Mouse (Mus musculus) heart, adult 9 months (tissue): ENCODE data around the gene Hcn4.
A peak's percentile ranks its signal among the peaks of the same experiment; 100 is the strongest.

Source experiments
- DNase-seq, 2 experiments: peaks; one replicate each; pipeline ENCODE4 v3.0.0; 2022; ENCODE audit warnings: low spot score in 2 of 2

Hcn4 gene

GRCm38 (mm10) chr9:58847676-58848075 lies 24.5 kb downstream of the Hcn4 start:
- DNase-seq: peak; percentile 56 to 63

- DNase-seq: no peak
Measured at GRCm38 (mm10) chr9:58849576-58850315, 26.5 kb downstream of the Hcn4 start.

GRCm38 (mm10) chr9:58854931-58855330 lies 31.7 kb downstream of the Hcn4 start:
- no peak for DNase-seq

GRCm38 (mm10) chr9:58859080-58859635 lies 35.9 kb downstream of the Hcn4 start:
- DNase-seq: no peak

- DNase-seq: no peak
Measured at GRCm38 (mm10) chr9:58863826-58864225, 40.6 kb downstream of the Hcn4 start.

GRCm38 (mm10) chr9:58871141-58871540 lies 47.9 kb downstream of the Hcn4 start:
- no peak for DNase-seq

GRCm38 (mm10) chr9:58873541-58874324 lies 50.5 kb downstream of the Hcn4 start:
- peak; percentile 19 to 47 for DNase-seq

- no peak for DNase-seq
Measured at GRCm38 (mm10) chr9:58874354-58874753, 51.1 kb downstream of the Hcn4 start.

- no peak for DNase-seq
Measured at GRCm38 (mm10) chr9:58875439-58875838, 52.2 kb downstream of the Hcn4 start.

- DNase-seq: no peak
Measured at GRCm38 (mm10) chr9:58876946-58877625, 53.9 kb downstream of the Hcn4 start.

GRCm38 (mm10) chr9:58879836-58880235 lies 56.6 kb downstream of the Hcn4 start:
- no peak for DNase-seq

GRCm38 (mm10) chr9:58882686-58883085 lies 59.5 kb downstream of the Hcn4 start:
- no peak for DNase-seq

- DNase-seq: no peak
Measured at GRCm38 (mm10) chr9:58889782-58890448, 66.7 kb downstream of the Hcn4 start.

GRCm38 (mm10) chr9:58890893-58891292 lies 67.7 kb downstream of the Hcn4 start:
- no peak for DNase-seq

GRCm38 (mm10) chr9:58891840-58892640 lies 68.8 kb downstream of the Hcn4 start:
- no peak for DNase-seq

GRCm38 (mm10) chr9:58899602-58900001 lies 76.4 kb downstream of the Hcn4 start:
- no peak for DNase-seq

GRCm38 (mm10) chr9:58902869-58903585 lies 79.8 kb downstream of the Hcn4 start:
- peak; percentile 10 to 32 for DNase-seq
